Mouse (Mus musculus) lung, postnatal 0 days (tissue): ENCODE data around the gene Grid2ip. TPM values are rescaled to one million over a fixed set of nuclear protein-coding genes. Genes with fewer than 3 reads are reported as not detected.

ENCODE experiments used
- ATAC-seq: fragments of 200-750 bp; cut with Nextera tagmentation; 2 replicates; pipeline ENCODE4 v1.8.0; 2017; ENCODE audit warnings: moderate library complexity
- DNase-seq: peaks from one replicate; pipeline ENCODE4 v3.0.0-alpha.2; 2016; ENCODE audit warnings: low spot score
- H3K27ac ChIP-seq: fragments of 300-500 bp; sonication (generic); 2 replicates; pipeline ENCODE4 v1.5.1; 2014; ENCODE audit warnings: antibody characterized with exemption, mild to moderate bottlenecking, low read length, mixed read lengths
- H3K27me3 ChIP-seq: fragments of 300-500 bp; sonication (generic); replicated peaks from 2 replicates; pipeline ENCODE4 v1.6.1; 2014; ENCODE audit warnings: low read length, mixed read lengths; ENCODE audit not compliant: insufficient read depth
- H3K36me3 ChIP-seq: fragments of 300-500 bp; sonication (generic); 2 replicates; pipeline ENCODE4 v1.6.1; 2014; ENCODE audit warnings: low read length, mixed read lengths; ENCODE audit not compliant: insufficient read depth
- H3K4me1 ChIP-seq: fragments of 300-500 bp; sonication (generic); 2 replicates; pipeline ENCODE4 v1.6.1; 2014; ENCODE audit warnings: antibody characterized with exemption, low read depth, low read length, mixed read lengths; ENCODE audit not compliant: insufficient read depth
- H3K4me2 ChIP-seq: fragments of 300-500 bp; sonication (generic); replicated peaks from 2 replicates; pipeline ENCODE4 v1.6.1; 2014; ENCODE audit warnings: low read depth, mild to moderate bottlenecking, low read length, moderate library complexity, mixed read lengths
- H3K4me3 ChIP-seq: fragments of 300-500 bp; sonication (generic); 2 replicates; pipeline ENCODE4 v1.5.1; 2014; ENCODE audit warnings: low read depth, low read length
- H3K9ac ChIP-seq: fragments of 300-500 bp; sonication (generic); replicated peaks from 2 replicates; pipeline ENCODE4 v1.6.1; 2014; ENCODE audit warnings: low read depth, mild to moderate bottlenecking
- H3K9me3 ChIP-seq: fragments of 300-500 bp; sonication (generic); 2 replicates; pipeline ENCODE4 v1.6.1; 2016; ENCODE audit warnings: low read length, mixed read lengths
- CTCF ChIP-seq: IDR thresholded peaks from 2 replicates; pipeline ENCODE4 v1.5.1; 2016; ENCODE audit warnings: antibody characterized with exemption, mild to moderate bottlenecking
- EP300 ChIP-seq: IDR thresholded peaks from 2 replicates; pipeline ENCODE4 v1.6.1; 2016; ENCODE audit warnings: antibody characterized with exemption, mild to moderate bottlenecking, control low read depth
- WGBS: fragments of 180-500 bp; shearing (Covaris S2); extraction: QIAGEN DNeasy Blood & Tissue Kit; methylation state at CpG from one replicate; pipeline ENCODE4 v1.1.7; 2014; 5-methylcytosine and 5-hydroxymethylcytosine counted together
- polyA plus RNA-seq: library from polyadenylated mRNA; unstranded; fragments of >200 nt; fragmentation: Nextera tagmentation; extraction: Ambion mirVana; gene quantifications from 2 replicates; pipeline ENCODE4 v1.2.1, GENCODE M21; 2015

Gene Grid2ip
- not detected in 2 replicates for polyA plus RNA-seq

- Histone ChIP-seq H3K4me1 (no peaks in the 10 kb centered on the region), H3K36me3 (no peaks in the 10 kb centered on the region), H3K9ac (no peak within 1 kb of the TSS), H3K9me3 (no peaks in the 10 kb centered on the region), H3K4me3 (no peak within 1 kb of the TSS), H3K27me3 (no peaks in the 10 kb centered on the region; the same call in 1 of the 2 replicates), H3K27ac (no peak within 1 kb of the TSS), H3K4me2 (0 out of 2 replicates have a peak within 1 kb of the TSS, but pooled peaks have one; percentile 14)
- TF ChIP-seq CTCF, result no peak
- TF ChIP-seq EP300, result no peak
- 20% methylated on average over 17 of the region's 17 CpGs for WGBS
- no peak for DNase-seq
- ATAC-seq, result no peak
Measured at GRCm38 (mm10) chr5:143356686-143357388, at the start of gene Grid2ip. Gene Grid2ip (plus strand): TSS chr5:143357338.

- no peak overlapping the region for H3K4me3 ChIP-seq
- TF ChIP-seq EP300 (no peak), CTCF (no peak)
- H3K4me2 ChIP-seq, result no peak overlapping the region
- WGBS, result 79% methylated on average over 5 of the region's 5 CpGs
- ATAC-seq, result no peak
- no peaks in the 10 kb centered on the region for H3K4me1 ChIP-seq
- no peaks in the 10 kb centered on the region for H3K27me3 ChIP-seq
- no peaks in the 10 kb centered on the region for H3K9me3 ChIP-seq
- H3K27ac ChIP-seq, result no peak overlapping the region
- peaks cover 19% of the 10 kb centered on the region; the same call in 1 of the 2 replicates for H3K36me3 ChIP-seq
- no peak for DNase-seq
- no peak overlapping the region for H3K9ac ChIP-seq
Measured at GRCm38 (mm10) chr5:143308825-143309224, 48.3 kb upstream of the Grid2ip start.

GRCm38 (mm10) chr5:143309916-143310315, 47.2 kb upstream of the Grid2ip start:
- Histone ChIP-seq H3K36me3 (peaks cover 19% of the 10 kb centered on the region; the same call in 1 of the 2 replicates), H3K9me3 (no peaks in the 10 kb centered on the region), H3K4me3 (no peak overlapping the region)

GRCm38 (mm10) chr5:143311886-143312285, 45.3 kb upstream of the Grid2ip start:
- ATAC-seq (no peak), DNase-seq (peak; percentile 64)
- Histone ChIP-seq H3K27me3 (no peaks in the 10 kb centered on the region), H3K36me3 (peaks cover 19% of the 10 kb centered on the region; the same call in 1 of the 2 replicates), H3K4me2 (no peak overlapping the region), H3K4me3 (no peak overlapping the region), H3K9ac (no peak overlapping the region), H3K27ac (no peak overlapping the region), H3K9me3 (no peaks in the 10 kb centered on the region), H3K4me1 (no peaks in the 10 kb centered on the region; the same call in 1 of the 2 replicates)
- 57% methylated on average over 8 of the region's 8 CpGs for WGBS
- TF ChIP-seq EP300 (no peak), CTCF (peak; percentile 84)

More at GRCm38 (mm10) chr5:143309916-143310315, 47.2 kb upstream of the Grid2ip start:
- ATAC-seq (no peak), DNase-seq (no peak)
- Histone ChIP-seq H3K9ac (no peak overlapping the region), H3K27ac (no peak overlapping the region), H3K27me3 (no peaks in the 10 kb centered on the region), H3K4me2 (no peak overlapping the region), H3K4me1 (no peaks in the 10 kb centered on the region; the same call in 1 of the 2 replicates)
- TF ChIP-seq CTCF (no peak), EP300 (no peak)
- whole genome bisulfite sequencing, result 94% methylated on average over 7 of the region's 7 CpGs

GRCm38 (mm10) chr5:143314183-143314729, 42.9 kb upstream of the Grid2ip start:
- 5% methylated on average over 16 of the region's 16 CpGs for WGBS
- H3K4me2 ChIP-seq, result peak overlapping the region; percentile 95
- H3K4me3 ChIP-seq, result peak overlapping the region; percentile 89
- peak overlapping the region; percentile 91; the same call in 1 of the 2 replicates for H3K27ac ChIP-seq
- H3K9ac ChIP-seq, result peak overlapping the region; percentile 76
- H3K9me3 ChIP-seq, result no peaks in the 10 kb centered on the region
- H3K36me3 ChIP-seq, result peaks cover 30% of the 10 kb centered on the region; the same call in 1 of the 2 replicates
- no peaks in the 10 kb centered on the region for H3K27me3 ChIP-seq
- DNase-seq (no peak), ATAC-seq (no peak)
- H3K4me1 ChIP-seq, result no peaks in the 10 kb centered on the region; the same call in 1 of the 2 replicates
- no peak for TF ChIP-seq EP300
- no peak for TF ChIP-seq CTCF

GRCm38 (mm10) chr5:143314730-143315513, 42.2 kb upstream of the Grid2ip start, which contains the start of gene E130309D02Rik:
Gene E130309D02Rik (minus strand): TSS chr5:143315360.
- peak; percentile 92 for ATAC-seq
- Histone ChIP-seq H3K36me3 (peaks cover 28% of the 10 kb centered on the region; the same call in 1 of the 2 replicates), H3K4me3 (peak within 1 kb of the TSS; percentile 89), H3K9me3 (no peaks in the 10 kb centered on the region), H3K27ac (peak within 1 kb of the TSS; percentile 91), H3K9ac (peak within 1 kb of the TSS; percentile 76), H3K27me3 (no peaks in the 10 kb centered on the region), H3K4me1 (no peaks in the 10 kb centered on the region; the same call in 1 of the 2 replicates), H3K4me2 (peak within 1 kb of the TSS; percentile 95)
- peak; percentile 82 for TF ChIP-seq CTCF
- no peak for TF ChIP-seq EP300
- WGBS, result under 1% methylated on average over 77 of the region's 101 CpGs
- DNase-seq, result peak; percentile 90
